Mouse (Mus musculus): ENCODE measurements at regions not wholly inside any gene's neighbourhood (a gene's known extent, or its start where the extent isn't known, plus 50 kb on each side); places are given as distances from the start of the nearest gene placed in this dataset.

DNA sequence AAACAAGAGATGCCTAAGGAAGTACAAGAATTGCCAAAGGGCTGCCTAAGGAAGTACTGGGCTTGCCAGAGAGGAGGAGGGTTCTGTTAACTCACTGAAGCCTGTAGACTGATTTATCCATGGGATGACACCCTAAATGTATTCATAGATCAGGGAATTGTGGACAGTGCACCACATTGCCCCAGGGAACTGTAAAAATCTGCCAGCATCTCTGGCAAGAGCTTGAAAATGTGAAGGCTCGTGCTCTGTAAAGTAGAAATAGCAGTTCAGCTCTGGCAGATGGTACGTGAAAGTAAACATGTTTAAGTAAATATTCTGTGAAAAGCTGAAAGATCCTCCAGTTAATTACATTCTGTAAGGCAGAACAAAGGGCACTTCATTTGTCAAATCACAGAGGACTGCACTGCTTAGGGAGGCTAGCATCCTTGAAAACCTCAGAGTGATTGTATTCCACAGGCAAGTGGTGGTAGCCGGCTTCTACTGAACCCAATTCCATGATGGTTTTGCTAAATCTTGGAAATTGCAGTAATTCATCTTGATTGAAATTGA is 445.9 kb upstream of the Grin3a start:
- no peaks in the 10 kb centered on the region for H3K27me3 ChIP-seq (ENCODE audit: control insufficient read depth, insufficient read depth, low read length)
- H3K27ac ChIP-seq (replicated peaks): no peak overlapping the region
- no peaks in the 10 kb centered on the region for H3K9me3 ChIP-seq (ENCODE audit: control insufficient read depth, low read length)
- H3K4me3 ChIP-seq (ENCODE audit: low read depth, low read length): no peak overlapping the region
- no peak overlapping the region for H3K9ac ChIP-seq (ENCODE audit: low read length)
- no peaks in the 10 kb centered on the region for H3K4me1 ChIP-seq (replicated peaks; ENCODE audit: control insufficient read depth, insufficient read depth)
- 20% methylated on average over 3 of the region's 3 CpGs for WGBS
- ATAC-seq (ENCODE audit: low FRiP score, low TSS enrichment): no peak
- DNase-seq (ENCODE audit: low spot score): no peak
- no peaks in the 10 kb centered on the region for H3K36me3 ChIP-seq (ENCODE audit: control insufficient read depth, insufficient read depth, low read length)
- TF ChIP-seq CTCF (IDR thresholded peaks at IDR 0.05; ENCODE audit: low read depth) (no peak), EP300 (optimal IDR thresholded peaks at IDR 0.05) (no peak)
- no peak overlapping the region for H3K4me2 ChIP-seq (replicated peaks; ENCODE audit: low read depth)

GRCm38 (mm10) chr4:50286602-50287001 is 441.1 kb upstream of the Grin3a start:
- TF ChIP-seq CTCF (IDR thresholded peaks at IDR 0.05; ENCODE audit: low read depth): peak; percentile 59
- no peak for TF ChIP-seq EP300 (optimal IDR thresholded peaks at IDR 0.05)
- Histone ChIP-seq H3K9me3 (ENCODE audit: control insufficient read depth, low read length) (no peaks in the 10 kb centered on the region), H3K9ac (ENCODE audit: low read length) (no peak overlapping the region), H3K27ac (replicated peaks) (no peak overlapping the region), H3K27me3 (ENCODE audit: control insufficient read depth, insufficient read depth, low read length) (no peaks in the 10 kb centered on the region), H3K4me2 (replicated peaks; ENCODE audit: low read depth) (no peak overlapping the region), H3K4me1 (replicated peaks; ENCODE audit: control insufficient read depth, insufficient read depth) (no peaks in the 10 kb centered on the region), H3K36me3 (ENCODE audit: control insufficient read depth, insufficient read depth, low read length) (no peaks in the 10 kb centered on the region), H3K4me3 (ENCODE audit: low read depth, low read length) (no peak overlapping the region)
- DNase-seq (ENCODE audit: low spot score) (no peak), ATAC-seq (ENCODE audit: low FRiP score, low TSS enrichment) (no peak)
- 84% methylated on average over 2 of the region's 2 CpGs for WGBS

- TF ChIP-seq EP300 (optimal IDR thresholded peaks at IDR 0.05) (no peak), CTCF (IDR thresholded peaks at IDR 0.05; ENCODE audit: low read depth) (no peak)
- Histone ChIP-seq H3K9me3 (ENCODE audit: control insufficient read depth, low read length) (no peaks in the 10 kb centered on the region), H3K4me2 (replicated peaks; ENCODE audit: low read depth) (no peak overlapping the region), H3K27ac (replicated peaks) (no peak overlapping the region), H3K4me1 (replicated peaks; ENCODE audit: control insufficient read depth, insufficient read depth) (no peaks in the 10 kb centered on the region), H3K27me3 (ENCODE audit: control insufficient read depth, insufficient read depth, low read length) (no peaks in the 10 kb centered on the region), H3K36me3 (ENCODE audit: control insufficient read depth, insufficient read depth, low read length) (no peaks in the 10 kb centered on the region), H3K9ac (ENCODE audit: low read length) (no peak overlapping the region), H3K4me3 (ENCODE audit: low read depth, low read length) (no peak overlapping the region)
- DNase-seq (ENCODE audit: low spot score): no peak
- WGBS: 41% methylated on average over 2 of the region's 2 CpGs
- no peak for ATAC-seq (ENCODE audit: low FRiP score, low TSS enrichment)
These were observed 413.6 kb upstream of the Grin3a start for GRCm38 (mm10) chr4:50259012-50259601.

DNA sequence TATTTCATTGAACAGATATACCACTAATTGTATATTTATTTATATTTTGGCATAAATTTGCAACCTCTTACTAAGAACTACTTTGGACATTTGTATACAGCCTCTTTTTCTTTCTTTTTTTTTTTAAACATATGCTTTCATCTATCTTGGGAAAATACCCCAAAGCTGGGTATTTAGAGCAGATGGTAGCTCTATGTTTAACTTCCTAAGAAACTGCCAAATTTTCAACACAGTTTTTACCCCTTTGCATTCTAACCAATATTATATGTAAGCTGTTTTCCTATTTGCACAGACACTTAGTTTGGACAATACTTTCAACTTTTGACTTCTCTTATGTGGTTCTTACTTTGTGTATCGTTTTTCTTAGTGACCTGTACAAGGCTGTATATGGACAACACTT is 396.5 kb upstream of the Grin3a start:
- H3K27ac ChIP-seq (replicated peaks): no peak overlapping the region
- no peaks in the 10 kb centered on the region for H3K4me1 ChIP-seq (replicated peaks; ENCODE audit: control insufficient read depth, insufficient read depth)
- TF ChIP-seq CTCF (IDR thresholded peaks at IDR 0.05; ENCODE audit: low read depth): no peak
- no peaks in the 10 kb centered on the region for H3K9me3 ChIP-seq (ENCODE audit: control insufficient read depth, low read length)
- no peak overlapping the region for H3K9ac ChIP-seq (ENCODE audit: low read length)
- H3K36me3 ChIP-seq (ENCODE audit: control insufficient read depth, insufficient read depth, low read length): no peaks in the 10 kb centered on the region
- ATAC-seq (ENCODE audit: low FRiP score, low TSS enrichment) (no peak), DNase-seq (ENCODE audit: low spot score) (no peak)
- no peaks in the 10 kb centered on the region for H3K27me3 ChIP-seq (ENCODE audit: control insufficient read depth, insufficient read depth, low read length)
- H3K4me3 ChIP-seq (ENCODE audit: low read depth, low read length): no peak overlapping the region
- H3K4me2 ChIP-seq (replicated peaks; ENCODE audit: low read depth): no peak overlapping the region
- 55% methylated on average over 1 of the region's 1 CpGs for WGBS

GRCm38 (mm10) chr4:50240951-50241350 is 395.4 kb upstream of the Grin3a start:
- DNase-seq (ENCODE audit: low spot score) (no peak), ATAC-seq (ENCODE audit: low FRiP score, low TSS enrichment) (no peak)
- H3K27ac ChIP-seq (replicated peaks): no peak overlapping the region
- WGBS: 83% methylated on average over 2 of the region's 2 CpGs
- no peaks in the 10 kb centered on the region for H3K36me3 ChIP-seq (ENCODE audit: control insufficient read depth, insufficient read depth, low read length)
- H3K9ac ChIP-seq (ENCODE audit: low read length): no peak overlapping the region
- no peak for TF ChIP-seq EP300 (optimal IDR thresholded peaks at IDR 0.05)
- TF ChIP-seq CTCF (IDR thresholded peaks at IDR 0.05; ENCODE audit: low read depth): no peak
- H3K9me3 ChIP-seq (ENCODE audit: control insufficient read depth, low read length): no peaks in the 10 kb centered on the region
- H3K27me3 ChIP-seq (ENCODE audit: control insufficient read depth, insufficient read depth, low read length): no peaks in the 10 kb centered on the region
- no peak overlapping the region for H3K4me3 ChIP-seq (ENCODE audit: low read depth, low read length)
- no peak overlapping the region for H3K4me2 ChIP-seq (replicated peaks; ENCODE audit: low read depth)
- no peaks in the 10 kb centered on the region for H3K4me1 ChIP-seq (replicated peaks; ENCODE audit: control insufficient read depth, insufficient read depth)

GRCm38 (mm10) chr4:50239386-50239785 is 393.8 kb upstream of the Grin3a start:
- ATAC-seq (ENCODE audit: low FRiP score, low TSS enrichment) (no peak), DNase-seq (ENCODE audit: low spot score) (no peak)
- H3K9me3 ChIP-seq (ENCODE audit: control insufficient read depth, low read length): no peaks in the 10 kb centered on the region
- no peak overlapping the region for H3K27ac ChIP-seq (replicated peaks)
- no peaks in the 10 kb centered on the region for H3K27me3 ChIP-seq (ENCODE audit: control insufficient read depth, insufficient read depth, low read length)
- no peak overlapping the region for H3K9ac ChIP-seq (ENCODE audit: low read length)
- no peak overlapping the region for H3K4me3 ChIP-seq (ENCODE audit: low read depth, low read length)
- H3K4me1 ChIP-seq (replicated peaks; ENCODE audit: control insufficient read depth, insufficient read depth): no peaks in the 10 kb centered on the region
- 91% methylated on average over 2 of the region's 2 CpGs for WGBS
- no peaks in the 10 kb centered on the region for H3K36me3 ChIP-seq (ENCODE audit: control insufficient read depth, insufficient read depth, low read length)
- H3K4me2 ChIP-seq (replicated peaks; ENCODE audit: low read depth): no peak overlapping the region
- TF ChIP-seq EP300 (optimal IDR thresholded peaks at IDR 0.05): no peak
- no peak for TF ChIP-seq CTCF (IDR thresholded peaks at IDR 0.05; ENCODE audit: low read depth)
